Comparison of ENCODE assay signal across 12 mouse cellular contexts in genomic region chr7:137306127-137306526, GRCm38 (mm10). TPM values are rescaled to one million over a fixed set of nuclear protein-coding genes. Genes with fewer than 3 reads are reported as not detected.
DNase-seq lines count a peak whose midpoint lies in the region; ATAC-seq lines count a peak whose summit lies in the region.
"Had no signal": no experiment of that assay in that cellular context is flagged by ENCODE, and none has a peak within 500 bp of the region (broad histone marks: within the 10 kb centered on the region; RNA-seq: fewer than 3 reads in every experiment).

No protein-coding gene starts in this region.

- peak overlapping the region; percentile 13 for H3K4me3 ChIP-seq in brown adipose tissue, adult 24 weeks (ENCODE audit: insufficient read depth, low read depth, low read length)
- H3K4me3 ChIP-seq in hindbrain, embryonic 15.5 days, result peak overlapping the region; percentile 35
- H3K4me3 ChIP-seq in midbrain, embryonic 16.5 days (ENCODE audit: low read depth, low read length), result peak overlapping the region; percentile 29

- H3K27ac ChIP-seq in brown adipose tissue, adult 24 weeks (replicated peaks; ENCODE audit: low read depth, low read length), result peak overlapping the region; percentile 41
- peak overlapping the region; percentile 82 for H3K27ac ChIP-seq in hindbrain, embryonic 15.5 days (replicated peaks)
- peak overlapping the region; percentile 68 for H3K27ac ChIP-seq in midbrain, embryonic 16.5 days (ENCODE audit: low read length)

- ATAC-seq in hindbrain, embryonic 15.5 days (ENCODE audit: low FRiP score, low read depth), result no peak
- no peak for ATAC-seq in midbrain, embryonic 16.5 days
- ATAC-seq: activated CD4-positive, CD25-positive, alpha-beta regulatory T cell, adult 4 months had no signal

- 31% methylated on average over 9 of the region's 9 CpGs for WGBS in hindbrain, embryonic 15.5 days
- WGBS in midbrain, embryonic 16.5 days, result 40% methylated on average over 9 of the region's 9 CpGs

- H3K4me2 ChIP-seq in hindbrain, embryonic 15.5 days, result peak overlapping the region; percentile 56
- peak overlapping the region; percentile 50 for H3K4me2 ChIP-seq in midbrain, embryonic 16.5 days (ENCODE audit: low read length)
- H3K4me2 ChIP-seq: liver, embryonic 11.5 days had no signal

- intact Hi-C loops in left cerebral cortex, postnatal 4 days (cut with DNase I), result loop anchor here (5.0 kb wide), 1 partner anchor 819 kb away; no protein-coding TSS in a partner anchor

- peak; percentile 41 for DNase-seq in embryo, embryonic 11 days
- DNase-seq in embryo, embryonic 9.5 days (ENCODE audit: extremely low spot score), result no peak
- no peak for DNase-seq in adrenal gland, postnatal 14 days
- no peak for DNase-seq in adrenal gland, postnatal 25 days
- DNase-seq in left cerebral cortex, postnatal 4 days, result no peak
- DNase-seq: right cerebral cortex, postnatal 25 days had no signal

- peaks cover 21% of the 10 kb centered on the region for H3K4me1 ChIP-seq in brown adipose tissue, adult 24 weeks (ENCODE audit: control insufficient read depth, insufficient read depth, insufficient read length, low read length)
- peaks cover 44% of the 10 kb centered on the region for H3K4me1 ChIP-seq in hindbrain, embryonic 15.5 days (replicated peaks)
- H3K4me1 ChIP-seq in midbrain, embryonic 16.5 days (ENCODE audit: control insufficient read depth, insufficient read depth, low read length), result peaks cover 34% of the 10 kb centered on the region

- no peaks in the 10 kb centered on the region for H3K27me3 ChIP-seq in hindbrain, embryonic 15.5 days
- H3K27me3 ChIP-seq in midbrain, embryonic 16.5 days (ENCODE audit: control insufficient read depth, insufficient read depth, low read depth, low read length), result peaks cover 3% of the 10 kb centered on the region; the same call in 1 of the 2 replicates

- H3K36me3 ChIP-seq in hindbrain, embryonic 15.5 days, result no peaks in the 10 kb centered on the region
- no peaks in the 10 kb centered on the region for H3K36me3 ChIP-seq in midbrain, embryonic 16.5 days (ENCODE audit: control insufficient read depth, insufficient read depth, low read length)
- H3K36me3 ChIP-seq: G1E had no signal

- H3K9ac ChIP-seq in hindbrain, embryonic 15.5 days, result peak overlapping the region; percentile 52
- H3K9ac ChIP-seq in midbrain, embryonic 16.5 days (ENCODE audit: low read depth, low read length), result peak overlapping the region; percentile 46; the same call in 1 of the 2 replicates

- H3K9me3 ChIP-seq in hindbrain, embryonic 15.5 days, result no peaks in the 10 kb centered on the region
- H3K9me3 ChIP-seq in midbrain, embryonic 16.5 days (replicated peaks; ENCODE audit: control insufficient read depth, low read length, poor library complexity, severe bottlenecking), result no peaks in the 10 kb centered on the region

RNA-seq across cellular contexts. Expression of gene Ebf3, which starts 8.1 kb away (rescaled TPM):
- polyA plus RNA-seq in brown adipose tissue, adult 24 weeks (2012; ENCODE audit: insufficient read depth, insufficient read length, missing spikeins), result 28.5 and 35.3 TPM in 2 replicates
- 18.0 and 18.5 TPM in 2 replicates for polyA plus RNA-seq in hindbrain, embryonic 15.5 days (2015; fragmentation: Nextera tagmentation; extraction: Ambion mirVana)
- polyA plus RNA-seq in midbrain, embryonic 16.5 days (2015; fragmentation: Nextera tagmentation; extraction: Ambion mirVana), result 8.8 and 9.0 TPM in 2 replicates
- total RNA-seq in adrenal gland, postnatal 14 days (2021), result 12.6 and 13.1 TPM in 2 replicates
- 4.8 and 7.3 TPM in 2 replicates for total RNA-seq in adrenal gland, postnatal 25 days (2021)
- 1 to 10 TPM; 2.1 to 2.7 TPM for total RNA-seq in left cerebral cortex, postnatal 4 days (2021)
- polyA plus RNA-seq: activated CD4-positive, CD25-positive, alpha-beta regulatory T cell, adult 4 months; G1E had no signal
